Mouse (Mus musculus) hindbrain, embryonic 15.5 days (tissue): ENCODE measurements at regions not wholly inside any gene's neighbourhood (a gene's known extent, or its start where the extent isn't known, plus 50 kb on each side); places are given as distances from the start of the nearest gene placed in this dataset.

ENCODE experiments used
- ATAC-seq: fragments of 200-750 bp; cut with Nextera tagmentation; 2 replicates; pipeline ENCODE4 v1.8.0; 2017; ENCODE audit warnings: low read depth, moderate number of reproducible peaks, moderate TSS enrichment; ENCODE audit not compliant: low FRiP score
- H3K27ac ChIP-seq: fragments of 300-500 bp; sonication (generic); replicated peaks from 2 replicates; pipeline ENCODE4 v1.5.1; 2015; ENCODE audit warnings: mild to moderate bottlenecking, inconsistent platforms
- H3K27me3 ChIP-seq: fragments of 300-500 bp; sonication (generic); 2 replicates; pipeline ENCODE4 v1.6.1; 2015; ENCODE audit warnings: control low read depth, inconsistent platforms
- H3K36me3 ChIP-seq: fragments of 300-500 bp; sonication (generic); 2 replicates; pipeline ENCODE4 v1.6.1; 2015; ENCODE audit warnings: control low read depth, inconsistent platforms
- H3K4me1 ChIP-seq: fragments of 300-500 bp; sonication (generic); replicated peaks from 2 replicates; pipeline ENCODE4 v1.6.1; 2015; ENCODE audit warnings: control low read depth, inconsistent platforms
- H3K4me2 ChIP-seq: fragments of 300-500 bp; sonication (generic); 2 replicates; pipeline ENCODE4 v1.6.1; 2015; ENCODE audit warnings: moderate library complexity, mild to moderate bottlenecking, inconsistent platforms
- H3K4me3 ChIP-seq: fragments of 300-500 bp; sonication (generic); 2 replicates; pipeline ENCODE4 v1.5.1; 2015; ENCODE audit warnings: mild to moderate bottlenecking, inconsistent platforms
- H3K9ac ChIP-seq: fragments of 300-500 bp; sonication (generic); 2 replicates; pipeline ENCODE4 v1.6.1; 2015; ENCODE audit warnings: inconsistent platforms
- H3K9me3 ChIP-seq: fragments of 300-500 bp; sonication (generic); 2 replicates; pipeline ENCODE4 v1.6.1; 2016; ENCODE audit warnings: control low read depth, inconsistent platforms
- WGBS: fragments of 180-500 bp; shearing (Covaris S2); methylation state at CpG from one replicate; pipeline ENCODE4 v1.1.7; 2015; 5-methylcytosine and 5-hydroxymethylcytosine counted together

DNA sequence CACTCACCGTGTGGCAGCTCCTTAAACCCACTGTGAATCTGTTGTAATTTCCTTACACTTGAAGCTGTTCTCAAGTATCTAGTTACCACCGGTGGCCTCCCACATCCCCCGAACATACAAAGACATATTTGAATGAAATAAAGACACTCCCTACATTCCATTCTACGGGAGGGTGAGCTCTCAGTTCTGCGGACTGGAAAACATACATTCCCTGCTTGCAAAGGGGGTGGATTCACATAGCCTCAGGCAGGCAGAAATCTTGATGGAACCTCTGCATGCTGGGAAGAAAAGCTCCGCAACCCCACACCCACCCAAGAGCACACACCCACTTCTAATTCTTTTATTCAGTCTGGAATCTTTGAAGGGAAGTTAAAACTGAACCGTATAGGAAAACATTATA, 136.0 kb downstream of the Lca5 start:
- no peak overlapping the region for H3K4me3 ChIP-seq
- H3K9ac ChIP-seq, result no peak overlapping the region
- no peak overlapping the region for H3K4me2 ChIP-seq
- no peaks in the 10 kb centered on the region for H3K27me3 ChIP-seq
- no peak overlapping the region for H3K27ac ChIP-seq
- WGBS, result 40% methylated on average over 7 of the region's 7 CpGs
- no peak for ATAC-seq
- H3K4me1 ChIP-seq, result peaks cover 4% of the 10 kb centered on the region; the same call in 1 of the 2 replicates
- H3K9me3 ChIP-seq, result no peaks in the 10 kb centered on the region
- no peaks in the 10 kb centered on the region for H3K36me3 ChIP-seq

DNA sequence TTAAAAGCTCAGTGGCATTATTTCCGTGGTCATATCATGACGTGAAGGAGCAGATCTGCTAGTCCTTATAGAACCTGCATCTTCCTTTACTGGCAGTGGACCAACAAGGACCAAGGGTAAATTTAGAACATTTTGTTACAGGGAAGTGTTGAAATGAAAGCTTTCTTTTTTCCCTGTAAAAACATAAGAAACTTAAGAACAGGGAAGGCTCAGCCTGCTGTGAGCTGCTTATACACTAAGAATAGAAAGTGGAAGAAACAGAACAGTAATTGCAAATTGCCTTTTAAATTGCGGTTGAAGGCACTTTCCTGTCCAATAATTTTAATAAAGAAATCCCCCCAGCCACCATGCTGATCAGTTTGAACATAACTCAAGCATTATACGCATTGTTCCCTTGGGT, 140.4 kb downstream of the Lca5 start:
- Histone ChIP-seq H3K36me3 (no peaks in the 10 kb centered on the region), H3K27ac (no peak overlapping the region), H3K9me3 (no peaks in the 10 kb centered on the region), H3K4me2 (no peak overlapping the region), H3K4me3 (no peak overlapping the region), H3K9ac (no peak overlapping the region), H3K4me1 (no peaks in the 10 kb centered on the region; the same call in 1 of the 2 replicates), H3K27me3 (no peaks in the 10 kb centered on the region)
- 67% methylated on average over 4 of the region's 4 CpGs for WGBS
- no peak for ATAC-seq

GRCm38 (mm10) chr9:83300044-83300443, 140.9 kb downstream of the Lca5 start:
- Histone ChIP-seq H3K4me1 (no peaks in the 10 kb centered on the region; the same call in 1 of the 2 replicates), H3K36me3 (no peaks in the 10 kb centered on the region), H3K27ac (no peak overlapping the region), H3K9ac (no peak overlapping the region), H3K9me3 (no peaks in the 10 kb centered on the region), H3K4me3 (no peak overlapping the region), H3K27me3 (no peaks in the 10 kb centered on the region), H3K4me2 (no peak overlapping the region)
- 62% methylated on average over 2 of the region's 2 CpGs for WGBS
- ATAC-seq, result no peak

GRCm38 (mm10) chr9:83299623-83300022, 141.3 kb downstream of the Lca5 start:
- no peak for ATAC-seq
- Histone ChIP-seq H3K4me3 (no peak overlapping the region), H3K9ac (no peak overlapping the region), H3K27ac (no peak overlapping the region), H3K36me3 (no peaks in the 10 kb centered on the region), H3K27me3 (no peaks in the 10 kb centered on the region), H3K4me1 (no peaks in the 10 kb centered on the region), H3K4me2 (no peak overlapping the region), H3K9me3 (no peaks in the 10 kb centered on the region)
- 56% methylated on average over 2 of the region's 2 CpGs for WGBS

DNA sequence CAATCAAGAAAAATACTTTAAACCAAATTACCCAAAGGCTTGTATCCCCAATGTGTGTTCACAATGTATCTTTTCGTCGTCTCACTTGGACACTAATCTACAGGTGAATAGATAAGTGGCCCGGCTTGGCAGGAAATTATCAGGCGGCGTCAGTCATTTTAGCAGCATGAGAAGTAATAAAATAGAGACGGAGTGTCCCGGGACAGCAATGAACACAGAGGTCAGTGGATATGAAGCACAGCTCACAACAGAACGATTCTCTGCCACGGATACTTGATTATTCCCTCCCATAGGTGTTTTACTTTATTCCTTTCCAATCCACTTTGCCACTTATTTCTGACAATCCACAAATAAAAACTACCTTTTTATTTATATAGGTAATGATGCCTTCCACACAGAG, 145.5 kb downstream of the Lca5 start:
- WGBS, result 79% methylated on average over 9 of the region's 9 CpGs
- no peaks in the 10 kb centered on the region for H3K27me3 ChIP-seq
- H3K9me3 ChIP-seq, result no peaks in the 10 kb centered on the region
- H3K4me2 ChIP-seq, result no peak overlapping the region
- H3K9ac ChIP-seq, result no peak overlapping the region
- H3K4me3 ChIP-seq, result no peak overlapping the region
- H3K27ac ChIP-seq, result no peak overlapping the region
- no peaks in the 10 kb centered on the region for H3K36me3 ChIP-seq
- H3K4me1 ChIP-seq, result no peaks in the 10 kb centered on the region
- ATAC-seq, result no peak

DNA sequence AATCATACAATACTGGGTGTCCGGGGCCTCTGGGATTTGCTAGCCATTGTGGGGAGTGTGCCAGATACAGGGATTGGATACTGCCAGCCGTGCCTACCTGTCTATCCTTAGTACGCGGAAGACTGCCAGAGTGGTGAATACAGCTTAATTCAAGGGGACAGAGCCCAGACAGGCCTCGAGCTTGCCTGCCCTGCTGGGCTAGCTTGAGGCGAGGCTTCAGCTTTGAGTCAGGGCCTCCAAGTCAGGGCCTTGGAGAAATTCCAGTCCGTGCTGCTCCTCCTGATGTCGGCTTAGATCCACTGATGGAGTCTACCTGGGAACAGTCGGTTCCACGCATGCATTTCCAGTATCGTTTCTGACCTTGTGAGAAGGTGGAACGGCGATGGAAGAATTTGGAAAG, 146.5 kb downstream of the Lca5 start:
- no peak overlapping the region for H3K27ac ChIP-seq
- ATAC-seq, result no peak
- H3K9ac ChIP-seq, result no peak overlapping the region
- no peak overlapping the region for H3K4me3 ChIP-seq
- H3K27me3 ChIP-seq, result no peaks in the 10 kb centered on the region
- H3K36me3 ChIP-seq, result no peaks in the 10 kb centered on the region
- H3K4me2 ChIP-seq, result no peak overlapping the region
- no peaks in the 10 kb centered on the region for H3K9me3 ChIP-seq
- WGBS, result 88% methylated on average over 13 of the region's 13 CpGs
- no peaks in the 10 kb centered on the region for H3K4me1 ChIP-seq

- Histone ChIP-seq H3K4me1 (no peaks in the 10 kb centered on the region; the same call in 1 of the 2 replicates), H3K27me3 (no peaks in the 10 kb centered on the region), H3K4me2 (no peak overlapping the region), H3K27ac (no peak overlapping the region), H3K4me3 (no peak overlapping the region), H3K9me3 (no peaks in the 10 kb centered on the region), H3K36me3 (no peaks in the 10 kb centered on the region), H3K9ac (no peak overlapping the region)
- WGBS, result 40% methylated on average over 1 of the region's 1 CpGs
- ATAC-seq, result no peak
Measured at GRCm38 (mm10) chr9:83284097-83284496, 137.6 kb upstream of the Hmgn3 start.

GRCm38 (mm10) chr9:83283662-83284061, 137.2 kb upstream of the Hmgn3 start:
- Histone ChIP-seq H3K4me1 (no peaks in the 10 kb centered on the region; the same call in 1 of the 2 replicates), H3K4me3 (no peak overlapping the region), H3K36me3 (no peaks in the 10 kb centered on the region), H3K9ac (no peak overlapping the region), H3K9me3 (no peaks in the 10 kb centered on the region), H3K27ac (no peak overlapping the region), H3K4me2 (no peak overlapping the region), H3K27me3 (no peaks in the 10 kb centered on the region)
- 59% methylated on average over 4 of the region's 4 CpGs for WGBS
- no peak for ATAC-seq

- 80% methylated on average over 8 of the region's 8 CpGs for WGBS
- Histone ChIP-seq H3K9me3 (no peaks in the 10 kb centered on the region), H3K9ac (no peak overlapping the region), H3K4me1 (no peaks in the 10 kb centered on the region; the same call in 1 of the 2 replicates), H3K27me3 (no peaks in the 10 kb centered on the region), H3K4me2 (no peak overlapping the region), H3K36me3 (no peaks in the 10 kb centered on the region), H3K4me3 (no peak overlapping the region), H3K27ac (no peak overlapping the region)
- ATAC-seq, result no peak
Measured at GRCm38 (mm10) chr9:83283249-83283648, 136.8 kb upstream of the Hmgn3 start.

DNA sequence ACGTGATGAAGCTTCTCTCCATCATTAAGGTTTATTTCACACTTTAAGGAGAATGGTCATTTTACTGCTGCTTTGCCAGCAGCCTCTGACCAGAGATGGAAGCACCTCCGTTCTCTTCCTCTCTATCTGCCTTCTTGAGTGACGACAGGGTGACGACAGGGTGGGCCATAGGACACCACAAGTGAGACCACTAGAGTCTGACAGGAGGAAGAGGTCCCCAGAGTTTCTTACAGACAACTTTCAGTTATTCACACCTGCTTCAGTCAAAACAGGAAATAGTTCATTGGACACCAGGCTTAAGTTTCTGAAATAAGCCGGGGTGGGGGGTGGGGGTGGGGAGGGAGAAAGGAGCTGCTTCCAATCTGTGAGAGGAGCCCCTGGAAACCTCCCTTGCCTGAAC, 131.3 kb upstream of the Hmgn3 start:
- H3K4me2 ChIP-seq, result no peak overlapping the region
- no peak overlapping the region for H3K27ac ChIP-seq
- no peaks in the 10 kb centered on the region for H3K27me3 ChIP-seq
- no peaks in the 10 kb centered on the region for H3K4me1 ChIP-seq
- no peak overlapping the region for H3K9ac ChIP-seq
- H3K36me3 ChIP-seq, result no peaks in the 10 kb centered on the region
- no peak overlapping the region for H3K4me3 ChIP-seq
- ATAC-seq, result no peak
- 88% methylated on average over 5 of the region's 5 CpGs for WGBS
- H3K9me3 ChIP-seq, result no peaks in the 10 kb centered on the region

DNA sequence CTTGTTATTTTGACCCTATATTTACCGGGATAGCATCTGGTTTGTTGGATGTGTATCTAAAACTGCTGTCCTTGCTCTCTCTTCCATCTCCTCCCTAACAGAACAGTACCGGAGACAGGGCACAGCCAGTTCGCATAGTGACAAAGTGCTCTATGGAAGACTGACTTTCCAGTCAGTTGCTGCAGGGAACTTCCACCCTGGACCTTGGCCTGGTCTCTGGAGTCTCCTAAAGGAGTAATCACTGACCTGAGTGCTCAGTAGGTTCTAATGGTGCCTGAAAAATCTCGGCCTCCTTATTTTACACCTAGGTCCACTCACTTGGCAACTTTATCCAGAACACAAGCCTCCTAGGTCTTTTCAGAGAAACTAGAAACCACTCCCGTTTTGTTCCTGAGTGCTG, 130.9 kb upstream of the Hmgn3 start:
- no peaks in the 10 kb centered on the region for H3K27me3 ChIP-seq
- H3K4me1 ChIP-seq, result no peaks in the 10 kb centered on the region
- ATAC-seq, result no peak
- no peak overlapping the region for H3K4me2 ChIP-seq
- no peak overlapping the region for H3K4me3 ChIP-seq
- no peak overlapping the region for H3K27ac ChIP-seq
- H3K9ac ChIP-seq, result no peak overlapping the region
- H3K36me3 ChIP-seq, result no peaks in the 10 kb centered on the region
- H3K9me3 ChIP-seq, result no peaks in the 10 kb centered on the region
- WGBS, result 90% methylated on average over 5 of the region's 5 CpGs

GRCm38 (mm10) chr9:83276291-83276690, 129.8 kb upstream of the Hmgn3 start:
- no peaks in the 10 kb centered on the region for H3K4me1 ChIP-seq
- H3K27ac ChIP-seq, result no peak overlapping the region
- H3K4me3 ChIP-seq, result no peak overlapping the region
- no peak overlapping the region for H3K4me2 ChIP-seq
- H3K27me3 ChIP-seq, result no peaks in the 10 kb centered on the region
- H3K36me3 ChIP-seq, result no peaks in the 10 kb centered on the region
- ATAC-seq, result no peak
- WGBS, result 83% methylated on average over 5 of the region's 5 CpGs
- no peaks in the 10 kb centered on the region for H3K9me3 ChIP-seq
- H3K9ac ChIP-seq, result no peak overlapping the region

DNA sequence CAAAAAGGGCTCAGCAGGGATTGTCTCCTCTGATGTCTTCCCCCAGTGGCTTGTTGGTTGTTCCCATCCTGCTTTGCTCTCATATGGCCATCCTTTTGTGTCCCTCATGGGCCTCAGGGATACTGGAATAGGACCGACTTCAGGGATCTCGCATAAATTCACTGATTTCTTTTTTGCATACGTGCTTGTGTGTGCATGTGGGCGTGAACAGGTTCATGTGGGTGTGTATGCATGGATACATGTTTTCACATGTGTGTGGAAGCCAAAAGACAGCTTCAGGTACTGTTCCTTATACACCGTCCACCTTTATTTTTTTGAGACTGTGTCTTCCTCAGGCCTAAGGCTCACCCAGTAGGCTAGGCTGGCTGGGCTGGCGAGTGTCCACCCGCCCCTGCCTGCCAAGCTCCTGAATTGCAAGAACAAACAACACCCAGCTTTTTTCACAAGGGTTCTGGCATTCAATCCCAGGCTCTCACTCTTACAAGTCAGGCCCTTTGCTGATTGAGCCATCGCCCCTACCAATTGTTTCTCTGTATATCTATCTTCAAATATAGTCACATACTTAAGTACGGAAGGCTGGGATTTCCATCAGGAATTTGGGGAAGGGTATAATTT, 127.0 kb upstream of the Hmgn3 start:
- Histone ChIP-seq H3K9me3 (no peaks in the 10 kb centered on the region), H3K4me2 (no peak overlapping the region), H3K27ac (no peak overlapping the region), H3K4me1 (no peaks in the 10 kb centered on the region), H3K36me3 (no peaks in the 10 kb centered on the region), H3K9ac (no peak overlapping the region), H3K4me3 (no peak overlapping the region), H3K27me3 (no peaks in the 10 kb centered on the region)
- WGBS, result 87% methylated on average over 9 of the region's 9 CpGs
- ATAC-seq, result no peak
